Mouse (Mus musculus): ENCODE measurements around the gene 4921504E06Rik.

Gene 4921504E06Rik

GRCm38 (mm10) chr2:19419686-19420345 lies 133.9 kb downstream of the 4921504E06Rik start:
- no peak for DNase-seq (ENCODE audit: low spot score)

- no peak for DNase-seq (ENCODE audit: low spot score)
These were observed 137.6 kb downstream of the 4921504E06Rik start for GRCm38 (mm10) chr2:19416066-19416465.

GRCm38 (mm10) chr2:19415063-19415521 lies 138.6 kb downstream of the 4921504E06Rik start:
- DNase-seq (ENCODE audit: low spot score), result peak; percentile 13

GRCm38 (mm10) chr2:19414222-19414965 lies 139.3 kb downstream of the 4921504E06Rik start:
- peak; percentile 57 for DNase-seq (ENCODE audit: low spot score)
